Mouse (Mus musculus) neural tube, embryonic 13.5 days (tissue): Measurements from ENCODE around the gene Acap1. TPM values are rescaled to one million over a fixed set of nuclear protein-coding genes. Genes with fewer than 3 reads are reported as not detected.

Experiments used
- ATAC-seq: fragments of 200-750 bp; cut with Nextera tagmentation; 2 replicates; pipeline ENCODE4 v1.8.0; 2017; ENCODE audit warnings: low read depth, mild to moderate bottlenecking, moderate TSS enrichment, moderate library complexity
- H3K27ac ChIP-seq: fragments of 300-500 bp; sonication (generic); replicated peaks from 2 replicates; pipeline ENCODE4 v1.5.1; 2015; ENCODE audit warnings: moderate library complexity, mild to moderate bottlenecking, inconsistent platforms
- H3K27me3 ChIP-seq: fragments of 300-500 bp; sonication (generic); 2 replicates; pipeline ENCODE4 v1.6.1; 2015; ENCODE audit warnings: mild to moderate bottlenecking, inconsistent platforms
- H3K36me3 ChIP-seq: fragments of 300-500 bp; sonication (generic); 2 replicates; pipeline ENCODE4 v1.6.1; 2015; ENCODE audit warnings: mild to moderate bottlenecking, inconsistent platforms
- H3K4me1 ChIP-seq: fragments of 300-500 bp; sonication (generic); replicated peaks from 2 replicates; pipeline ENCODE4 v1.6.1; 2015; ENCODE audit warnings: inconsistent platforms
- H3K4me2 ChIP-seq: fragments of 300-500 bp; sonication (generic); 2 replicates; pipeline ENCODE4 v1.6.1; 2015; ENCODE audit warnings: inconsistent platforms, mild to moderate bottlenecking, moderate library complexity
- H3K4me3 ChIP-seq: fragments of 300-500 bp; sonication (generic); 2 replicates; pipeline ENCODE4 v1.5.1; 2015; ENCODE audit warnings: mild to moderate bottlenecking, inconsistent platforms
- H3K9ac ChIP-seq: fragments of 300-500 bp; sonication (generic); 2 replicates; pipeline ENCODE4 v1.6.1; 2015; ENCODE audit warnings: moderate library complexity, mild to moderate bottlenecking, inconsistent platforms
- H3K9me3 ChIP-seq: fragments of 300-500 bp; sonication (generic); 2 replicates; pipeline ENCODE4 v1.6.1; 2016; ENCODE audit warnings: inconsistent platforms
- WGBS: fragments of 180-500 bp; shearing (Covaris S2); methylation state at CpG from one replicate; pipeline ENCODE4 v1.1.7; 2015; 5-methylcytosine and 5-hydroxymethylcytosine counted together
- polyA plus RNA-seq: library from polyadenylated mRNA; unstranded; fragments of >200 nt; fragmentation: Nextera tagmentation; extraction: Ambion mirVana; gene quantifications from 2 replicates; pipeline ENCODE4 v1.2.1, GENCODE M21; 2015

The Acap1 gene
- polyA plus RNA-seq, result 0.28 and 0.80 TPM in 2 replicates

- no peak within 1 kb of the TSS for H3K4me2 ChIP-seq
- H3K36me3 ChIP-seq, result no peaks in the 10 kb centered on the region
- H3K27ac ChIP-seq, result no peak within 1 kb of the TSS
- 77% methylated on average over 4 of the region's 4 CpGs for WGBS
- no peak within 1 kb of the TSS for H3K4me3 ChIP-seq
- H3K9ac ChIP-seq, result no peak within 1 kb of the TSS
- H3K9me3 ChIP-seq, result no peaks in the 10 kb centered on the region
- H3K4me1 ChIP-seq, result peaks cover 28% of the 10 kb centered on the region
- H3K27me3 ChIP-seq, result no peaks in the 10 kb centered on the region
- ATAC-seq, result no peak
Measured at GRCm38 (mm10) chr11:69895291-69895690, at the start of gene Acap1. TSS of gene Acap1 (minus strand) at chr11:69895539.

GRCm38 (mm10) chr11:69940962-69941361, 45.6 kb upstream of the Acap1 start:
- Histone ChIP-seq H3K9ac (no peak overlapping the region), H3K4me3 (no peak overlapping the region), H3K27me3 (peaks cover 39% of the 10 kb centered on the region), H3K9me3 (no peaks in the 10 kb centered on the region), H3K4me1 (peaks cover 16% of the 10 kb centered on the region), H3K36me3 (no peaks in the 10 kb centered on the region), H3K4me2 (no peak overlapping the region), H3K27ac (no peak overlapping the region)
- 63% methylated on average over 4 of the region's 4 CpGs for WGBS
- ATAC-seq, result no peak

GRCm38 (mm10) chr11:69939731-69940130, 44.4 kb upstream of the Acap1 start:
- no peak overlapping the region for H3K4me2 ChIP-seq
- no peaks in the 10 kb centered on the region for H3K9me3 ChIP-seq
- H3K36me3 ChIP-seq, result no peaks in the 10 kb centered on the region
- H3K27ac ChIP-seq, result no peak overlapping the region
- peaks cover 45% of the 10 kb centered on the region for H3K27me3 ChIP-seq
- no peak overlapping the region for H3K9ac ChIP-seq
- no peak overlapping the region for H3K4me3 ChIP-seq
- no peak for ATAC-seq
- WGBS, result 95% methylated on average over 17 of the region's 17 CpGs
- peaks cover 23% of the 10 kb centered on the region for H3K4me1 ChIP-seq

GRCm38 (mm10) chr11:69939181-69939580, 43.8 kb upstream of the Acap1 start:
- H3K4me3 ChIP-seq, result no peak overlapping the region
- no peak for ATAC-seq
- H3K9me3 ChIP-seq, result no peaks in the 10 kb centered on the region
- peaks cover 26% of the 10 kb centered on the region for H3K4me1 ChIP-seq
- WGBS, result 60% methylated on average over 5 of the region's 5 CpGs
- H3K27me3 ChIP-seq, result peaks cover 50% of the 10 kb centered on the region
- no peaks in the 10 kb centered on the region for H3K36me3 ChIP-seq
- H3K27ac ChIP-seq, result no peak overlapping the region
- no peak overlapping the region for H3K9ac ChIP-seq
- H3K4me2 ChIP-seq, result no peak overlapping the region

GRCm38 (mm10) chr11:69938401-69938979, 43.2 kb upstream of the Acap1 start:
- no peak overlapping the region for H3K4me3 ChIP-seq
- ATAC-seq, result no peak
- no peaks in the 10 kb centered on the region for H3K36me3 ChIP-seq
- H3K4me2 ChIP-seq, result no peak overlapping the region
- peaks cover 26% of the 10 kb centered on the region for H3K4me1 ChIP-seq
- no peak overlapping the region for H3K27ac ChIP-seq
- H3K9ac ChIP-seq, result no peak overlapping the region
- H3K27me3 ChIP-seq, result peaks cover 50% of the 10 kb centered on the region
- no peaks in the 10 kb centered on the region for H3K9me3 ChIP-seq
- 32% methylated on average over 9 of the region's 9 CpGs for WGBS

- no peaks in the 10 kb centered on the region for H3K36me3 ChIP-seq
- H3K27me3 ChIP-seq, result peaks cover 50% of the 10 kb centered on the region
- no peaks in the 10 kb centered on the region for H3K9me3 ChIP-seq
- H3K9ac ChIP-seq, result no peak overlapping the region
- H3K4me1 ChIP-seq, result peaks cover 26% of the 10 kb centered on the region
- no peak overlapping the region for H3K4me3 ChIP-seq
- ATAC-seq, result no peak
- WGBS, result 56% methylated on average over 5 of the region's 5 CpGs
- no peak overlapping the region for H3K27ac ChIP-seq
- no peak overlapping the region for H3K4me2 ChIP-seq
Measured at GRCm38 (mm10) chr11:69937834-69938233, 42.5 kb upstream of the Acap1 start.

GRCm38 (mm10) chr11:69937385-69937784, 42.0 kb upstream of the Acap1 start:
- Histone ChIP-seq H3K4me1 (peaks cover 26% of the 10 kb centered on the region), H3K27me3 (peaks cover 50% of the 10 kb centered on the region), H3K9me3 (no peaks in the 10 kb centered on the region), H3K4me3 (no peak overlapping the region), H3K4me2 (no peak overlapping the region), H3K9ac (no peak overlapping the region), H3K27ac (no peak overlapping the region), H3K36me3 (no peaks in the 10 kb centered on the region)
- ATAC-seq, result no peak
- WGBS, result 53% methylated on average over 4 of the region's 4 CpGs

- Histone ChIP-seq H3K4me3 (peak overlapping the region; percentile 55), H3K4me1 (peaks cover 26% of the 10 kb centered on the region), H3K27ac (no peak overlapping the region), H3K9me3 (no peaks in the 10 kb centered on the region), H3K9ac (no peak overlapping the region), H3K27me3 (peaks cover 50% of the 10 kb centered on the region), H3K36me3 (no peaks in the 10 kb centered on the region), H3K4me2 (peak overlapping the region; percentile 99)
- no peak for ATAC-seq
- WGBS, result 43% methylated on average over 9 of the region's 9 CpGs
Measured at GRCm38 (mm10) chr11:69936714-69937347, 41.5 kb upstream of the Acap1 start.

GRCm38 (mm10) chr11:69936156-69936555, 40.8 kb upstream of the Acap1 start:
- peak; percentile 34 for ATAC-seq
- Histone ChIP-seq H3K36me3 (no peaks in the 10 kb centered on the region), H3K4me2 (peak overlapping the region; percentile 99), H3K4me1 (peaks cover 26% of the 10 kb centered on the region), H3K27ac (no peak overlapping the region), H3K27me3 (peaks cover 50% of the 10 kb centered on the region), H3K9me3 (no peaks in the 10 kb centered on the region), H3K4me3 (peak overlapping the region; percentile 55), H3K9ac (peak overlapping the region; percentile 74)
- WGBS, result 1% methylated on average over 29 of the region's 30 CpGs

- no peaks in the 10 kb centered on the region for H3K9me3 ChIP-seq
- peak; percentile 87 for ATAC-seq
- H3K9ac ChIP-seq, result peak within 1 kb of the TSS; percentile 74
- H3K4me3 ChIP-seq, result peak within 1 kb of the TSS; percentile 55
- no peak within 1 kb of the TSS for H3K27ac ChIP-seq
- H3K27me3 ChIP-seq, result peaks cover 50% of the 10 kb centered on the region
- no peaks in the 10 kb centered on the region for H3K36me3 ChIP-seq
- peak within 1 kb of the TSS; percentile 99 for H3K4me2 ChIP-seq
- H3K4me1 ChIP-seq, result peaks cover 23% of the 10 kb centered on the region
- 1% methylated on average over 62 of the region's 62 CpGs for WGBS
Measured at GRCm38 (mm10) chr11:69935137-69935879, 40.0 kb upstream of the Acap1 start, which contains the start of gene Ybx2. TSS of gene Ybx2 (plus strand) at chr11:69935796.

GRCm38 (mm10) chr11:69934681-69935080, 39.3 kb upstream of the Acap1 start:
- peak overlapping the region; percentile 55 for H3K4me3 ChIP-seq
- H3K27me3 ChIP-seq, result peaks cover 48% of the 10 kb centered on the region
- H3K4me2 ChIP-seq, result peak overlapping the region; percentile 99
- no peaks in the 10 kb centered on the region for H3K36me3 ChIP-seq
- no peaks in the 10 kb centered on the region for H3K9me3 ChIP-seq
- 19% methylated on average over 6 of the region's 6 CpGs for WGBS
- peaks cover 23% of the 10 kb centered on the region for H3K4me1 ChIP-seq
- H3K27ac ChIP-seq, result no peak overlapping the region
- no peak for ATAC-seq
- H3K9ac ChIP-seq, result peak overlapping the region; percentile 22; the same call in 1 of the 2 replicates

GRCm38 (mm10) chr11:69934169-69934568, 38.8 kb upstream of the Acap1 start:
- H3K4me2 ChIP-seq, result peak overlapping the region; percentile 99
- peak overlapping the region; percentile 55; the same call in 1 of the 2 replicates for H3K4me3 ChIP-seq
- H3K27ac ChIP-seq, result no peak overlapping the region
- no peaks in the 10 kb centered on the region for H3K9me3 ChIP-seq
- ATAC-seq, result no peak
- H3K4me1 ChIP-seq, result peaks cover 23% of the 10 kb centered on the region
- H3K27me3 ChIP-seq, result peaks cover 43% of the 10 kb centered on the region
- H3K36me3 ChIP-seq, result no peaks in the 10 kb centered on the region
- H3K9ac ChIP-seq, result peak overlapping the region; percentile 22; the same call in 1 of the 2 replicates
- under 1% methylated on average over 18 of the region's 18 CpGs for WGBS
